Mouse (Mus musculus): Measurements from ENCODE around the gene Cdyl2. TPM values are rescaled to one million over a fixed set of nuclear protein-coding genes. Genes with fewer than 3 reads are reported as not detected.

Gene Cdyl2
- 10 to 100 TPM in 2 of 3 experiments, 1 to 10 TPM in 1; 7.8 to 21.9 (median 14.5) TPM for polyA plus RNA-seq (2017; shearing (Covaris generic))

- ATAC-seq = peak; percentile 60
These were observed at the start of gene Cdyl2 for GRCm38 (mm10) chr8:116732684-116733647. Cdyl2 (minus strand) TSS chr8:116732991.

GRCm38 (mm10) chr8:116780594-116780993, 47.8 kb upstream of the Cdyl2 start:
- no peak for ATAC-seq

GRCm38 (mm10) chr8:116774220-116774619, 41.4 kb upstream of the Cdyl2 start:
- ATAC-seq = no peak

GRCm38 (mm10) chr8:116772727-116773126, 39.9 kb upstream of the Cdyl2 start:
- ATAC-seq = no peak

GRCm38 (mm10) chr8:116771797-116772343, 39.1 kb upstream of the Cdyl2 start:
- ATAC-seq = no peak

- no peak for ATAC-seq
These were observed 38.0 kb upstream of the Cdyl2 start for GRCm38 (mm10) chr8:116770756-116771155.

- no peak for ATAC-seq
These were observed 23.4 kb upstream of the Cdyl2 start for GRCm38 (mm10) chr8:116756174-116756573.

- ATAC-seq = peak; percentile 54
These were observed 22.8 kb upstream of the Cdyl2 start for GRCm38 (mm10) chr8:116755557-116755956.

GRCm38 (mm10) chr8:116740726-116741125, 7.9 kb upstream of the Cdyl2 start:
- no peak for ATAC-seq

- ATAC-seq = no peak
These were observed 2.5 kb upstream of the Cdyl2 start for GRCm38 (mm10) chr8:116735306-116735705.

- no peak for ATAC-seq
These were observed 1.4 kb upstream of the Cdyl2 start for GRCm38 (mm10) chr8:116734176-116734575.

- ATAC-seq = peak; percentile 13
These were observed 840 bp upstream of the Cdyl2 start for GRCm38 (mm10) chr8:116733648-116734014.

- ATAC-seq = peak; percentile 39
These were observed 661 bp downstream of the Cdyl2 start for GRCm38 (mm10) chr8:116731976-116732683.

GRCm38 (mm10) chr8:116721451-116721850, 11.3 kb downstream of the Cdyl2 start:
- peak; percentile 56 for ATAC-seq

- ATAC-seq = no peak
These were observed 25.3 kb downstream of the Cdyl2 start for GRCm38 (mm10) chr8:116707496-116707895.

- ATAC-seq = peak; percentile 35
These were observed 30.3 kb downstream of the Cdyl2 start for GRCm38 (mm10) chr8:116702501-116702900.

- no peak for ATAC-seq
These were observed 39.9 kb downstream of the Cdyl2 start for GRCm38 (mm10) chr8:116692931-116693330.

- peak; percentile 99 for ATAC-seq
These were observed 43.0 kb downstream of the Cdyl2 start for GRCm38 (mm10) chr8:116689741-116690140.

- ATAC-seq = no peak
These were observed 56.6 kb downstream of the Cdyl2 start for GRCm38 (mm10) chr8:116676174-116676573.

GRCm38 (mm10) chr8:116673966-116674805, 58.6 kb downstream of the Cdyl2 start:
- ATAC-seq = peak; percentile 79

- no peak for ATAC-seq
These were observed 59.3 kb downstream of the Cdyl2 start for GRCm38 (mm10) chr8:116673493-116673892.

- no peak for ATAC-seq
These were observed 59.7 kb downstream of the Cdyl2 start for GRCm38 (mm10) chr8:116673052-116673451.
